Mouse (Mus musculus): ENCODE results near the gene Ubxn1. TPM values are rescaled to one million over a fixed set of nuclear protein-coding genes. Genes with fewer than 3 reads are reported as not detected.
"Not testable (repeated sequence)": the region's sequence is repeated elsewhere in the genome, so short reads cannot be mapped to it uniquely, and the experiment has no call there.

Ubxn1 gene
- polyA plus RNA-seq, 1 experiment = 169 TPM

- no peaks in the 10 kb centered on the region for H3K27me3 ChIP-seq (ENCODE audit: control insufficient read depth, insufficient read depth, insufficient read length)
- H3K4me3 ChIP-seq (ENCODE audit: insufficient read depth, poor library complexity, severe bottlenecking) = no peak overlapping the region
- H3K79me3 ChIP-seq (ENCODE audit: low read depth) = no peaks in the 10 kb centered on the region
- no peak for TF ChIP-seq CTCF (IDR thresholded peaks at IDR 0.05; ENCODE audit: control insufficient read depth, insufficient read depth, insufficient read length)
- no peak for TF ChIP-seq MYOG (IDR thresholded peaks at IDR 0.05; ENCODE audit: control insufficient read depth, extremely low read depth, insufficient read length)
- H3K79me2 ChIP-seq (ENCODE audit: control insufficient read depth, insufficient read depth) = no peaks in the 10 kb centered on the region
- no peak overlapping the region for H3ac ChIP-seq (ENCODE audit: control insufficient read depth, insufficient read length, low read depth)
- peaks cover 19% of the 10 kb centered on the region for H3K36me3 ChIP-seq (ENCODE audit: control insufficient read depth, insufficient read depth)
Observed at GRCm38 (mm10) chr19:8851639-8852038, 19.7 kb upstream of the Ubxn1 start.

GRCm38 (mm10) chr19:8852236-8852928 lies 18.9 kb upstream of the Ubxn1 start:
- H3K79me3 ChIP-seq (ENCODE audit: low read depth) = no peaks in the 10 kb centered on the region
- peaks cover 11% of the 10 kb centered on the region for H3K36me3 ChIP-seq (ENCODE audit: control insufficient read depth, insufficient read depth)
- H3K4me3 ChIP-seq (ENCODE audit: insufficient read depth, poor library complexity, severe bottlenecking) = no peak overlapping the region
- H3ac ChIP-seq (ENCODE audit: control insufficient read depth, insufficient read length, low read depth) = no peak overlapping the region
- H3K79me2 ChIP-seq (ENCODE audit: control insufficient read depth, insufficient read depth) = no peaks in the 10 kb centered on the region
- no peak for TF ChIP-seq MYOG (IDR thresholded peaks at IDR 0.05; ENCODE audit: control insufficient read depth, extremely low read depth, insufficient read length)
- TF ChIP-seq USF1 (IDR thresholded peaks at IDR 0.05; ENCODE audit: low read depth) = no peak
- no peak for TF ChIP-seq MYOD1 (IDR thresholded peaks at IDR 0.05; ENCODE audit: control insufficient read depth, insufficient read length, low read depth)
- TF ChIP-seq CEBPB (IDR thresholded peaks at IDR 0.05; ENCODE audit: low read depth) = no peak
- no peak for TF ChIP-seq MAX (IDR thresholded peaks at IDR 0.05)
- TF ChIP-seq FOSL1 (IDR thresholded peaks at IDR 0.05; ENCODE audit: insufficient read depth, low read length, poor library complexity, severe bottlenecking) = no peak
- no peak for TF ChIP-seq CTCF (IDR thresholded peaks at IDR 0.05; ENCODE audit: control insufficient read depth, insufficient read depth, insufficient read length)
- no peaks in the 10 kb centered on the region for H3K27me3 ChIP-seq (ENCODE audit: control insufficient read depth, insufficient read depth, insufficient read length)

GRCm38 (mm10) chr19:8853117-8853516 lies 18.2 kb upstream of the Ubxn1 start:
- no peak overlapping the region for H3ac ChIP-seq (ENCODE audit: control insufficient read depth, insufficient read length, low read depth)
- no peaks in the 10 kb centered on the region for H3K79me2 ChIP-seq (ENCODE audit: control insufficient read depth, insufficient read depth)
- H3K79me3 ChIP-seq (ENCODE audit: low read depth) = no peaks in the 10 kb centered on the region
- no peaks in the 10 kb centered on the region for H3K27me3 ChIP-seq (ENCODE audit: control insufficient read depth, insufficient read depth, insufficient read length)
- peaks cover 7% of the 10 kb centered on the region for H3K36me3 ChIP-seq (ENCODE audit: control insufficient read depth, insufficient read depth)
- TF ChIP-seq MYOG (IDR thresholded peaks at IDR 0.05; ENCODE audit: control insufficient read depth, extremely low read depth, insufficient read length) = no peak
- TF ChIP-seq MAX (IDR thresholded peaks at IDR 0.05) = no peak
- TF ChIP-seq CEBPB (IDR thresholded peaks at IDR 0.05; ENCODE audit: low read depth) = no peak
- no peak for TF ChIP-seq USF1 (IDR thresholded peaks at IDR 0.05; ENCODE audit: low read depth)
- no peak overlapping the region for H3K4me3 ChIP-seq (ENCODE audit: insufficient read depth, poor library complexity, severe bottlenecking)

DNA sequence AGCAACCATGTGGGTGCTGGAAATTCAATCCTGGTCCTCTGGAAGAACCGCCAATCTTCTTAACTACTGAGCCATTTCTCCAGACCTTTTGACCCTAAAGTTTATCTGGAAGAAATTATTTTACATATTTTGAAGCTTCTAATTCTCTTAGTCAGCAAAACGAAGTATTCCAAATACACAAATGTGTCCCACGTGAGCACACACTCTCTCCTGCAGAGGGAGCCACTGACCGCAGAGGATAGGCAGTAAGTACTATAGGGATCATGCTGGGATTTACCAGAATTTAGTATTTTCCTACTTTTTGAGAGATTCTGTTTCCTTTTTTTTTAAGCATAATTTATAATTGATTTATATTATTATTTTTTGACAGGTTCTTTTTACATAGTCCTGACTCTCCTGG lies 13.6 kb upstream of the Ubxn1 start:
- H3K36me3 ChIP-seq (ENCODE audit: control insufficient read depth, insufficient read depth) = no peaks in the 10 kb centered on the region
- H3K79me2 ChIP-seq (ENCODE audit: control insufficient read depth, insufficient read depth) = no peaks in the 10 kb centered on the region
- no peak overlapping the region for H3ac ChIP-seq (ENCODE audit: control insufficient read depth, insufficient read length, low read depth)
- TF ChIP-seq MYOG (IDR thresholded peaks at IDR 0.05; ENCODE audit: control insufficient read depth, extremely low read depth, insufficient read length) = no peak
- no peak for TF ChIP-seq MYOD1 (IDR thresholded peaks at IDR 0.05; ENCODE audit: control insufficient read depth, insufficient read length, low read depth)
- peak; percentile 79 for TF ChIP-seq USF1 (IDR thresholded peaks at IDR 0.05; ENCODE audit: low read depth)
- TF ChIP-seq CTCF (IDR thresholded peaks at IDR 0.05; ENCODE audit: control insufficient read depth, insufficient read depth, insufficient read length) = peak; percentile 16
- TF ChIP-seq MAX (IDR thresholded peaks at IDR 0.05) = no peak
- no peak for TF ChIP-seq CEBPB (IDR thresholded peaks at IDR 0.05; ENCODE audit: low read depth)
- TF ChIP-seq FOSL1 (IDR thresholded peaks at IDR 0.05; ENCODE audit: insufficient read depth, low read length, poor library complexity, severe bottlenecking) = no peak
- H3K79me3 ChIP-seq (ENCODE audit: low read depth) = no peaks in the 10 kb centered on the region
- H3K4me3 ChIP-seq (ENCODE audit: insufficient read depth, poor library complexity, severe bottlenecking) = no peak overlapping the region
- no peaks in the 10 kb centered on the region for H3K27me3 ChIP-seq (ENCODE audit: control insufficient read depth, insufficient read depth, insufficient read length)

- TF ChIP-seq CTCF (IDR thresholded peaks at IDR 0.05; ENCODE audit: control insufficient read depth, insufficient read depth, insufficient read length) = no peak
- Histone ChIP-seq H3K79me3 (ENCODE audit: low read depth) (no peaks in the 10 kb centered on the region), H3K4me3 (ENCODE audit: insufficient read depth, poor library complexity, severe bottlenecking) (no peak overlapping the region), H3K79me2 (ENCODE audit: control insufficient read depth, insufficient read depth) (no peaks in the 10 kb centered on the region), H3K27me3 (ENCODE audit: control insufficient read depth, insufficient read depth, insufficient read length) (no peaks in the 10 kb centered on the region), H3K36me3 (ENCODE audit: control insufficient read depth, insufficient read depth) (no peaks in the 10 kb centered on the region), H3ac (ENCODE audit: control insufficient read depth, insufficient read length, low read depth) (no peak overlapping the region)
Observed at GRCm38 (mm10) chr19:8859018-8859417, 12.3 kb upstream of the Ubxn1 start.

DNA sequence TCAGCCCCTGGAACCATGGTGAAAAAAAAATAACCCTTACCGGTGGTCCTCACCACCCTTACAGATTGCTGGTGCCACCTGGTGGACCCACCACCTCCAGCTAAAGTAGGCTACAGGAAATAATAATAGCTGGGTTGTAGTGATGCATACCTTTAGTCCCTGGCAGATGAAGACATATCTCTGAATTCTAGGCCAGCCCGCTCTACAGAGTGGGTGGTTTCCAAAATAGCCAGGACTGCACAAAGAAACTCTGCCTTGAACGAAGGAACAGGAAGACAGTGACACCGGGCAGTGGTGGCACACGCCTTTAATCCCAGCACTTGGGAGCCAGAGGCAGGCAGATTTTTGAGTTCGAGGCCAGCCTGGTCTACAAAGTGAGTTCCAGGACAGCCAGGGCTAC lies 7.0 kb upstream of the Ubxn1 start:
- H3K27me3 ChIP-seq (ENCODE audit: control insufficient read depth, insufficient read depth, insufficient read length) = no peaks in the 10 kb centered on the region
- H3K79me3 ChIP-seq (ENCODE audit: low read depth) = no peaks in the 10 kb centered on the region
- H3K36me3 ChIP-seq (ENCODE audit: control insufficient read depth, insufficient read depth) = no peaks in the 10 kb centered on the region
- no peak for TF ChIP-seq MYOD1 (IDR thresholded peaks at IDR 0.05; ENCODE audit: control insufficient read depth, insufficient read length, low read depth)
- no peak for TF ChIP-seq CTCF (IDR thresholded peaks at IDR 0.05; ENCODE audit: control insufficient read depth, insufficient read depth, insufficient read length)
- no peak for TF ChIP-seq CEBPB (IDR thresholded peaks at IDR 0.05; ENCODE audit: low read depth)
- TF ChIP-seq FOSL1 (IDR thresholded peaks at IDR 0.05; ENCODE audit: insufficient read depth, low read length, poor library complexity, severe bottlenecking) = no peak
- no peak for TF ChIP-seq USF1 (IDR thresholded peaks at IDR 0.05; ENCODE audit: low read depth)
- no peak for TF ChIP-seq MYOG (IDR thresholded peaks at IDR 0.05; ENCODE audit: control insufficient read depth, extremely low read depth, insufficient read length)
- TF ChIP-seq MAX (IDR thresholded peaks at IDR 0.05) = no peak
- no peak overlapping the region for H3ac ChIP-seq (ENCODE audit: control insufficient read depth, insufficient read length, low read depth)
- no peaks in the 10 kb centered on the region for H3K79me2 ChIP-seq (ENCODE audit: control insufficient read depth, insufficient read depth)
- no peak overlapping the region for H3K4me3 ChIP-seq (ENCODE audit: insufficient read depth, poor library complexity, severe bottlenecking)

GRCm38 (mm10) chr19:8870381-8870780 lies 915 bp upstream of the Ubxn1 start:
- Histone ChIP-seq H3K79me2 (ENCODE audit: control insufficient read depth, insufficient read depth) (peaks cover 23% of the 10 kb centered on the region), H3K36me3 (ENCODE audit: control insufficient read depth, insufficient read depth) (peaks cover 24% of the 10 kb centered on the region), H3K79me3 (ENCODE audit: low read depth) (peaks cover 11% of the 10 kb centered on the region)
- not testable (repeated sequence) for H3K27me3 ChIP-seq (ENCODE audit: control insufficient read depth, insufficient read depth, insufficient read length); H3ac ChIP-seq (ENCODE audit: control insufficient read depth, insufficient read length, low read depth); H3K4me3 ChIP-seq (ENCODE audit: insufficient read depth, poor library complexity, severe bottlenecking)

Data from C2C12 (cell line).